Mouse (Mus musculus): ENCODE measurements around the gene Kcnj14.
A peak's percentile ranks its signal among the peaks of the same experiment; 100 is the strongest.

Gene Kcnj14

DNA sequence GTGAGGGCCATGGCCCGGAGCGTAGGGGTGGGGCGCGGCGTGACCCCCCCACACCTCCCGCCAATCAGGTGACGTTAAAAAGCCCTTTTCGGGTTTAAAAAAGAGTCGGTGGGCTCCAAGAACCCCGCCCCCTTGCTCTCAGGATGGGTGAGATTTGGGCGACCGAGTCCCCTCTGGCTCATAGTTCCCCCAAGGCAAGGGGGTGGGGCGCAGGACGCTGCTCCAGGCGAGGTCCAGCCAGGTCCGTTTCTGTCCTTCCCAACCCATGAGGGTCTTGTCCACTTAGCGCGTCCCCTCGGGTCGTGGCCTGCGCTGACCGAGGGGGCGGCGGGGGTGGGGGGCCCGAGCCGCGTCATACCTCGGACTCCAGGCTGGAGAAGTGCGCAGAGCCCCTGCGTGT lies 7.8 kb upstream of the Kcnj14 start:
- no peak for DNase-seq (ENCODE audit: low read depth, low spot score)

DNA sequence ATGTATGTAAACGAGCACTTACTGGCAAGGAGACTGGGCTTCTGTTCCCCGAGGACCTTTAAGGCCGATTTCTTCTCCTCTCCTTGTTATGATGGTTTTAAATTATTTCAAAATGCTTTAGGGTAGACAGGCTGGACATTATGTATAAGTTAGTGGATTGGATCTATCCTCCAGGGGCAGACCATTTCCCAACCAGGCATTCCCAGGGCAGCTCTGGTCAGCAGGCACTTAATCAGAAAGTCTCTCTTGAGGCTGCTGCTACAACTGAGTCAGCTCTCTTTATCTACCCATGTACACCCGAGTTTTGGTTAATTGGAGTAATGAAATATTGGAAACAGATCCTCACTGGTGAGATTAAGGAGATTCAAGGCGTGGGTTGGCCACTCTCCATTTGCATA lies 6.5 kb upstream of the Kcnj14 start:
- no peak for DNase-seq (ENCODE audit: low read depth, low spot score)

DNA sequence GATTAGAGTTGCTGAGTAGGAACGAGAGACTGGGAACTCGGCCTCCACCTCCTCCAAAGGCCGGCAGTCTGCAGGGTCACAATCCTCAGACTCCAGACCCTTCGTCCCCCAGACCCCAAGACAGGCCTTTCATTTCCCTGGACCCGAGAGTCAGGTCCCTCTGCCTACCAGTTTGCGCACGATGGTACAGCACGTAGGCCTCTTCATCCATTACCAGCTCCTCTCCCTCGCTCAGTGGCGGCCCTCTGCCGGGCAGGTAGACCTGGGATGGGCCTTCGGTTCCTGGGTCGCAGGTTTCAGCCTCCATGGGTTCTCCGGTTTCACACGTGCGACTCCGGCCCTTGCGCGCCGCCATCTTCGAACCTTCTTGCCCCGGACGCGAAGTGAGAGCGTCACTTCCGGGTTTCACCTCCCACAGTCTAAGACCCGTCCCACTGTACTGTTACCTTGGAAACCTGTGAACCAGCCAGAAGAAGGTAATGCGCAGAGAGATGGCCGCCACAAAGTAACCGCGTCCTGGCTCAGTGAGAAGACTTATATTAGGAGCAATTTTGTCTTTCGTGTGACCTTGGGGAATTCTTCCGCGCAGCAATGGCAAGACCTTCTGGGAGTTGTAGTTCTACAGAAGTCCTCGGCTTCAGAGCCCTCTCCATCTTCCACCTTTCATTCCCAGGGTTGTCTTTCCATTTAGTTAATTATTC lies 6.0 kb upstream of the Kcnj14 start, which contains the start of gene Grwd1:
TSS of gene Grwd1 (minus strand) at position 518 of the 701 bp plus-strand sequence.
- peak; percentile 83 for DNase-seq (ENCODE audit: low read depth, low spot score)

DNA sequence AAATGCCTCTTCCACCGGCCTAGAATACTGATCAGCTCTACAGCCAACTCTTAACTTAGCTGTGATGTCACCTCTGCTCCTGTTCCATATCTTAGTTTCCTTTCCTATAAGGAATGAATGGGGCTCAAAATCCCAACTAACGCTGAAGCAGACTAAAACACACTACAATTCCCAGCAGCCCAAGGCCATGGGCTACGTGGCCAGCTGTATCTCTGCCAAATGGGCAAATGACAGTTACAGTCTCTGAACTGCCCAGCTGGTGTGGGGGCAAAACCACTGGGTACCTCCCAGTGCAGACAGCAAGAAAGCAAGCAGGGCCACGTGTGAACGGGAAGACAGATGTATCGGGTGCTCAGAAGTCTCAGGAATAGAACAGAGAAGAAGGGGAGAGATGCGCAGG lies 2.0 kb upstream of the Kcnj14 start:
- DNase-seq (ENCODE audit: low read depth, low spot score), result no peak

DNA sequence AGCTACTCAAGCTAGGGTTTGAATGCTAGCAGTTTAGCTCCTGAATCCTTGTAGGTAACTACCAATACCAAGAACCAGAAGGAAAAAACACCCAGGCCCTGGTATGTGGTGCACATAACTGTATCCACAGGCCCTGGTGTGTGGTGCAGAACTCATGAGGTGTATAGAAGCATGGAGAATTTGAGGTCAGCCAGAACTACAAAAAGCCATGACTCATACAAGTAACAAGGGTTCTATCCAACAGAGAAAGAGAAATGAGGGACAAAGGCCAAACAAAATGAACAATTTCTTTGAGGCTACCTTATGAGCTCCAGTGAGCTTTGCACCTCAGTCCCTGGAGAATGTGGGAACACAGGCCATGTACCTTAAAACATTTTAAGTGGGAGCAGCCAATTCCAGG lies 3.7 kb downstream of the Kcnj14 start:
- DNase-seq (ENCODE audit: low read depth, low spot score), result no peak

DNA sequence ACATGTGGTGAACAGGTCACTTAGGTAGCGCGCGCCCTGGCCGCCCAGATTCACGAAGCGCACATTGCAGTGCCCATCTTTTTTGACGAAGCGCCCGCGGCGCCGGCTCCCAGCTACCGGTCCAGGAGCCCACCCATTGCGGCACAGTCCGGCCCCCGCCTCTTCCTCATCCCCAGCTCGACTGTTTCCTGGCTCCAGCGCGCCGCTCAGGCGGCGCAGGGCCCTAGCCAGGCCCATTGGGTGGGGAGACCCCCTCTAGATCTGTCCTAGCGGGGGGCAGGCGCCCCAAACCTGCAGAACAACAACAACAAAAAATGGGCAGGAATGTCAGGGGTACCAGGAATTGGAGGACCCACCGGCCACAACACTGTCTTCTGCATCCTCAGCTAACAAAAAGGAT lies 4.7 kb downstream of the Kcnj14 start:
- no peak for DNase-seq (ENCODE audit: low read depth, low spot score)

DNA sequence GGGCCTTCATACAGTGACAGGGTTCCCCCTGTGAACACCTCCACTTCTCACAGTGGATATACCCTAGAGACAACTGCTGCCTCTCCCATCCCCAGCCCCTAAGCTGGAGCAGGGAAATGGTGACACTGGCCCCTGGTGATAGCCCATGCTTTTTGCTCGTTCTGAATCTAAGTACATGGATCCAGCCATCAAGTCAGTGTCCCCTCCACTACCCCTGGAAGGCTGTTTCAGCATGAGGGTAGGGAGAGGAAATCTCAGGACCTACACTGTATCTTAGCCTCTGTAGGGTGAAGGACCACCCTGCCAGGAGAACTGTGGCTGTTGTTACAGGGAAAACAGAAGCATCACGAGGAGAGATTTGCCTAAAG lies 8.6 kb downstream of the Kcnj14 start:
- no peak for DNase-seq (ENCODE audit: low read depth, low spot score)

DNA sequence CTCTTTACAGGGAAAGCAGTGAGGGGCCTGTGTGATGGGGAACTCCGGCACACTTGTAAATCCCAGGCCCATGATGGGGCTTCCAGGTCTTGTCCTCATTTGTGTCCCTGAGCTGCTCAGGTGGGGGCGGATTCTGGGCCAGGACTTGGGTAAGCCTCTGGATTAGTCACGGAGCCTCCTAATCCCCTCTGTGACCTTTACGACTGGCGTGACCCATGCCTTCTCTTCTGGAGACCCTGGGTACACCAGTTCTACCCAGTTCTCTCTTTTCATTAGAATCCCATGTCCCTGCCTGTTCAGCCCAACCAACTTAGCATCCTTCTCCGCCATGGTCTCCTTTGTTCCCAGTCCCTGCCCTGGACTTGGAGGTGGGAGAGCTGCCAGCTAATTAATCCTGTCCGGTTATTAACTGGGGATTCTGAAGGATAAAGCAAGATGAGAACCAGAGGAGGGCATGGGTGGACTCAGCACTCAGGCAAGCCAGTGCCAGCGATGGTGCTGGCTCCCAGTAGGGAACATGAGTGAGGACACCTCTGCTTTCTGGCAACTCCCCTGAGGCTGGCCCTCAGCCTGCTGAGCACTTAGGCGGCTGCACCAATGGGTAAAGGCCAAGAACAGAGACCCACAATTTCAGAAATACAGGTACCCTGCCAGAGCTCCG lies 9.1 kb downstream of the Kcnj14 start:
- peak; percentile 78 for DNase-seq (ENCODE audit: low read depth, low spot score)

DNA sequence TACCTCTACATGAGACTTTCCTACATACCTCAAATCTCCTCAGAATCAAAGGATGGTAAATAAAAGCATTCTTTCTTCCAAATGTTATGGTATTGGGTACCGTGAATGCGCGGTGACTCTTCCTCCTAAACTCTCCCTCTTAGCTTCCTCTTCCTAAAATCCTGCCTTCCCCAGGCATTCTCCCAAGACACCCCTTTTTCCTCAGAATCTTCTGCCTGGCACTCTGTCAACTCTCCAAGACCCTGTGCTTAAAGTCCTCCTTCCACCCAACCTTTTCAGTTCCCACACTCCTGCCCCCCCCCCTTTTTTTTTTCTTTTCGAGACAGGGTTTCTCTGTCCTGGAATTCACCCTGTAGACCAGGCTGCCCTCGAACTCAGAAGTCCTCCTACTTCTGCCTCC lies 9.7 kb downstream of the Kcnj14 start:
- DNase-seq (ENCODE audit: low read depth, low spot score), result no peak

DNA sequence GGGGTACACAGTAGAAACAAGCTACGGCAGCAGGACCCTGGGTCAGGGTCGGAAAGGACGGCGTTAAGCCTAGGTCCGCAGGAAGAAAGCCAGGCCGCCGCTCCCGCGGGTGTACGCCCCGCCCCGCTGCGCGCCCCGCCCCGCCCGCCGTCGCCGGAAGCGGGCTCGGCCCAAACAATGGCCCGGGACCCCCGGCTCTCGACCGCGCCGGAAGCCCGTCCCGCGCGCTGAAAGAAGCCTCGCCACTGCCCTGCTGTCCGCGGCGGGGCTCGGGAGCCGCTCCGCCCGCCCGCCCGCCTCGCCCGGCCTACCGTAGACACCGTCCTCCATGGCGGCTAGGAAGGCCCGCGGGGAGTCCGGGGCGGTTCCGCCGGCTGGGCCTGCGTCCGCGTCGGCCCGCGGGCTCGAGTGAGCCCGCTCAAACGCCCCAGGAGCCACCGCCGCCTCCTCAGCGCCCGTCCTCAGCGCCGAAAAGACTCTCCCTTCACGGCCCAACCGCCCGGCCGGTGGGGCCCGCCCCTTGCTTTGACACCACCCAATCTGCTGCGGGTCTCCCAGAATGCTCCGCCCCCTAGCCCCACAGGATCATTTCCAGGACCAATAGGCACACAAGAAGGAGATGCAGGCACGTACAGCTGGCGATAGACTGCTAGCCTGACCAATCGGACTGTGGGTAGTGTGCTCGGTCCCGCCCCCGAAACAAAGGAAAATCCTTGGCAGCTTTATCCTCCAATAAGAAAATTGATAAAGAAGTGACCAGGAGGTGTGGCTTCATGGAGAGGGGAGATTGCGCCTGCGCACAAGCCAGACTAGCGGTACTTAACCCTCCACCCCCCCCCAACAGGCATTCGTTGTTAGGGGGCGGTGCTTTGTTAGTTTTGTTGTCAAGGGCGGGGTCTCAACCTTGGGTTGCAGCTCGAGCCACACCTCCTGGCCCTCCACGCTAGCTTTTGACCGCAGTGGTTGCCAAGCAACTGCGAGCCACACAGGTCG lies 10.5 kb downstream of the Kcnj14 start, which contains the start of gene Cyth2:
TSS of gene Cyth2 (minus strand) at position 795 of the 993 bp plus-strand sequence.
- peak; percentile 98 for DNase-seq (ENCODE audit: low read depth, low spot score)

DNA sequence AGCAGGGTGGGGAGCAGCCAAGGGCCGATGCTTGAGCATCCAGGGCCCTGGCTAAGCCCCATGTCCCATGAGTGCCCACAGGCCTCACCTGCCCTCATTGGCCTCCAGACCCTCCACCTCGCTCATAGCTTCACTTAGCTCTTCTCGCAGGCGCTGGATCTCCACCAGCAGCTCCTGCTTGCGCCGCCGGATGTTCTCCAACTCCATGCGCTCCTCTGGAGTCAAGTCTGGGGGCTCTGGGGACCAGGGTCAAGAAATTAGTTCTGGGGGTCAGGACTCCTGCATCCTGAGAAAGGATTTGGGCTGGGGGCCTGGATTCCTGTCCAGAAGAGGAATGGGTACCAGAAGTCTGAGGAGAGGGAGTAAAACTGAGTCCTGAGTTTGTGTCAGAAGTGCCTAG lies 11.7 kb downstream of the Kcnj14 start:
- DNase-seq (ENCODE audit: low read depth, low spot score), result no peak

DNA sequence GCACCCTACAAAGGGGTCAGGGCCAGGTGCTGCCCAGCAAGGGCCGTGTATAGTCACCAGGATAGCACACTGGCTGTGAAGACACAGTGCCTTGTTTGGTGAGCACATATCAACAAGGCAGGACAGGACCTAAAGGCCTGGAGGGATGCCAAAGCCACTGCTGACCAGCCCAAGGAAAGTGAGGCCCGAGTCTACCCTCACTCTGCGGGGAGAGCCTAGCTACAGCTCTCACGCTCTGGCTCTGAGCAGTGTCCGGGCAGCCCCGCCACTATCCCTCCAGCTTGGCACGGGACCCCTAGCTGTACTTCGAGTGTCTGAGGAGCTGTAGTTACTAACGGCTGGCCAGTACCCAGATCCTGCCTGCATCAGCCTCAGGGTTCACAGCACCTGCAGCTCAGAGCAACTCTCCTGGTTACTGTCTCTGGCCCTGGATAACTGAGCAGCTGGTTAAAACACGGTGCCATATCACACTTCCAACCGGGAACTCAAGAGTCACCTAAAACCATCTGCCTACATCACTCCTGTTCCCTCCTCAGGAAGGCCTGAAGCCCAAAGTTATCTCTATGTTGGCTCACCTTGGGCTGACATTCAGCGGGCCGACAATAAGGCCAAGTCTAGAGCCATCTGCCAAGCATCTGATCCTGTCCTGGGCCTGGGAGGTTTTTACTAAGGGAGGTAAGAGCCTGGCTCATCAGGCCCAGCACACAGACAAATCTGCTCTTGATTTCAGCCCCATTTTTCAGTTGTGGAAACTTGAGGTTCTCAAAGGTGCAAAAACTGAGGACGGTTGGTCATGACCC lies 15.1 kb downstream of the Kcnj14 start:
- no peak for DNase-seq (ENCODE audit: low read depth, low spot score)

DNA sequence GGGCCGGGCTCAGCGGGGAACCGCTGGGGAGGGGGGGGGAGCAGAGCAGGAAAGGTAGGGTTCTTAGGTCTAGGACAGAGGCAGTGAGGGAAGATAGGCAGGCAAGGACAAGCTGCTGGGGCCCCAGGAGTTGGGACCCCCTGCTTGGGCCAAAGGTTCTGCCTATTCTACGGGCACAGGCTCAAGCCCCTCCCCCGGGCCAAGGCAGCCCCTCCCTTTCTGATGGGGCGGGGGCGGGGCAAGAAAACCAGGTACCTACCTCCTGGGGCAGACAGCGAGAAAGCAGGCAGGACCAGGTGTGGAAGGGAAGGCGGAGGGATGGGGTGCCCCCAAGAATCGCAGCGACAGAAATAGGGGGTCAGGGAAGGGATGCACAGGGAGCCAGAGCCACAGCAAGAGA lies 16.1 kb downstream of the Kcnj14 start:
- no peak for DNase-seq (ENCODE audit: low read depth, low spot score)

DNA sequence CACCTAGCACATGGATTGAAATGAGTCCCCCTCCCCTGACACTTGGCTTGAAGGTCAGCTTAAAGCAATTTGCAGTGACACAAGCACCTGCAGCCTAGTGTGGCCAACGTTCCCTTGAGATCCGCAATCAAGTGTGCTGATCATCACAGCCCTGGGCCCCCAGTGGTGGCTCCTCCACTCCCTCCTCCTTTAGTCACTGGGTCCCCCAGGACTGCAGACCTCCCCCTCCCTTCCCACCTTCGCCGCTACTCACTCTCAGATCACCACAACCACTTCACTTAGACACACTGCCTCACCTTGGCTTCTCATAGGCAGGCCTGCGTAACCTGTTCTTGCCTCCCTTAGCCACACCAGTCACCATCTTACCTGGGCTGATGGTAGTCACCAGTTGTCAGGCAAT lies 18.6 kb downstream of the Kcnj14 start:
- no peak for DNase-seq (ENCODE audit: low read depth, low spot score)

DNA sequence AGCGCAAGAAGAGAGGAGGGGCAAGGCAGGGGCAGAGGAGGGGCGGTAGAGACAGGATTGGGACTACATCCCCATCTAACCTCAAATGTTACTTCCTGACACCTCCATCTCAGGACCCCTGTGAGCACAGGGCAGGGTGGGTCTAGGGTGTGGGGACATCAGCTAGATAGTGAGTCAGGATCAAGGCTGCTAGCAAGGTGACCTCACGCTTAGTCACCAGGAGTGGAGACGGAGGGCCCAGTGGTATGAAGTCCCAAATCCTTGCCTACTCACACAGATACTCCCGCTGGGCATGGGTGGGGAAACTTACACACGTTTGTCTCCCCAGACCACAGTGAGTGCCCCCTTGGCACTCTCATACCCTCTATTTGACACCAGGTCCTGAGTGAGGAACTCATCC lies 22.0 kb downstream of the Kcnj14 start:
- DNase-seq (ENCODE audit: low read depth, low spot score), result no peak

DNA sequence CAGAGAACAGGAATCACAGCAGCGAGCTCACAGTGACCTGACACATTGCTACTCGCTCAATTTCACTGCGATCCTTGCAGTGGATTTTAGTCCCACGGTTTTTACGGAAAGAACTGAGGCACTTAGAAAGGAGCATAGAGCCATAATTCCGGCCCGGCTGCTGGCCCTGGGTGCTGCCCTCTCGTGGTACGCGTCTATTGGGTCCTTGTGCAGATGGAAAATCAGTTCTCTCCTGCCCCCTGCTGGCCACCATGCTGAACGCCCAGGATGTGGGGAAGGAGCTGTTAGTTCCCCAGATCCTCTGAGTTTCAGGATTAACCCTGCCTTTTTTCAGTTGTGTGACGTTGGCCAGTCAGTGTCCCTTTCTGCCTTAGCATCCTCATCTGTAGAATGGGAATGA lies 23.2 kb downstream of the Kcnj14 start:
- DNase-seq (ENCODE audit: low read depth, low spot score), result peak; percentile 85

DNA sequence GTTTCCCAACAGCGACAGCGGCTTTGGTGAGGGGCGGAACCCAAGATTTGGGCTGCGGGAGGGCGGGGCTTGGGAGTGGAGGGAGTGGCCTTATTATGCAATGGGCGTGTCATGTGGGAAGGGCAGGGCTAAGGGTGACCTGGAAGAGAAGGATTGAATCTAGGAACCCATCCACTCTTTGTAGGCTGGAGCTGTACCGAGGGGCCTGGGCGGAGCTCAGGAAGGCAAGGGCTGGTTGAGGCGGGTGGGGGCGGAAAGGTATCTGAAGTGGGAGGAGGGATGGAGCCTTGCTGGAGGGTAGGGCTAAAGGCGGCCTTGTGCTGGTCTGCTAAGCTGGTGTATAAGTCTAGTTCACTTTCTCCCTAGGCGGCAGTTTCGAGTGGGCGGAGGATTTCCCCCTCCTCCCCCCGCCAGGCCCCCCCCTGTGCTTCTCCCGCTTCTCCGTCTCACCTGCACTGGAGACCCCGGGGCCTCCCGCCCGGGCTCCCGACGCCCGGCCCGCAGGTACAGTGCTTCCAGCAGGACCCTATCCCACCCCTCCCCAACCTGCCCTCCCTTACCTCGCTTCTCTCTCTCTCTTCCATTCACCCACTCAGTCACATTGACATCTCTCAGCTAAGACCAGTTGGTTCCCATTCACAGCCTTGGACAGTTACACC lies 23.9 kb downstream of the Kcnj14 start:
- DNase-seq (ENCODE audit: low read depth, low spot score), result no peak

DNA sequence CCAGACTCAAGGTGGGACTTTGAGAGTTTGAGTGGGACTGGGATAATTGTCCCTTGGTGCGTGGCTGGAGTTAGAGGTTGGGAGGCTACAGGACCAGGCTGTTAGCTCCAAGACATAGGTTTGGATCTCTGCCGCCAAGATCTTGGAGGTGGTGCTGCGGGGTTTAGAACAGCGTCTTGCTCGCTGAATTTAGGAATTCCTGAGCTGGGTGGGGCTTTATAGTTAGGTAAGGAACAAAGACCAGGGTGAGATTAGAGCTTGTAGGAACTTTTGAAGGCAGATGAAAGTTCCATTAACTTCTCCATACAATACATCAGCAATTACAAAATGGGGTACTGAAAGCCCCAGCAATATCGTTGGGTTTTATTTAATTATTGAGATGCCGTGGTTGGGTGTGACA lies 24.6 kb downstream of the Kcnj14 start:
- no peak for DNase-seq (ENCODE audit: low read depth, low spot score)

DNA sequence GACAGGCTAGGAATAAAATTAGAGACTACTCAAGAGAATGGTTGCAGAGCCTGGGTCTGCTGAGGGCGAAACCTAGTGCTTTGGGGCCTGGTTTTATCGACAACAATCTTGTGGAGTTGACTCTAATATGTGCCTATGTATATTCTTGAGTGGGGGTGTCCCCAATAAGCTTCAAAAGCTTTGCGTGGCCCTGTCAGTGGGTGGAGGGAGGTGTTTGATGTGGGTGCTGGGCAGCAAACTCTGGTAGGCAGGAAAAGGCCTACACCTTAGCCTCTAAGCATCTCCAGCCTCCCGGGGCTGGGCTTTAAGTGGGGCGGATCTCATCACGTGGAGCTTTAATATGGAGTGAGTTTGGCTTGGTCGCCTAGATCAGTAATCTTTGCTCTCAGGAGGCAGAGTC lies 25.7 kb downstream of the Kcnj14 start:
- no peak for DNase-seq (ENCODE audit: low read depth, low spot score)

DNA sequence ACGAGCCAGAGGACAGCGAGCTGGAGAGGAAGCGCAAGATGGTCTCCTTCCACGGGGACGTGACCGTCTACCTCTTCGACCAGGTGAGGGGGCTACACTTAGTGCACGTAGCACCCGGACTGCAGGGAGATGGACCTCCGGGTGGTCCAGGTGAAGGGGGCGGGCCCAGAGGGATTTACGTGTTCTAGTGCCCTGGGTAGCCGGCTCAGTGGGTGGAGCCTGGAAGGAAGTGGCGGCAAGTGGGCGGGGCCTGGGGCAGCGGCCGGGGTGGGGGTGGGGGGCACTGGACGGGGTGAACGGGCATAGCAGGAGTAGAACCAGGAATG lies 26.1 kb downstream of the Kcnj14 start:
- no peak for DNase-seq (ENCODE audit: low read depth, low spot score)

All from retina, postnatal 7 days (tissue).